Mouse (Mus musculus): ENCODE measurements around the gene Rbl1. TPM values are rescaled to one million over a fixed set of nuclear protein-coding genes. Genes with fewer than 3 reads are reported as not detected.

Rbl1 gene
- total RNA-seq, 2 experiments from 2014 or later: 1.2 to 2.1 TPM

- no peak for DNase-seq (ENCODE audit: low spot score in 2 of 2)
- intact Hi-C loops (cut with DNase I): no loop called here
These were observed 68.7 kb downstream of the Rbl1 start for GRCm38 (mm10) chr2:157135529-157136120.

GRCm38 (mm10) chr2:157135014-157135413 lies 69.3 kb downstream of the Rbl1 start, which contains the start of gene Samhd1:
Samhd1 (minus strand) TSS chr2:157135265.
- intact Hi-C loops (cut with DNase I): no loop called here
- peak; percentile 89 to 92 for DNase-seq (ENCODE audit: low spot score in 2 of 2)

GRCm38 (mm10) chr2:157134479-157134931 lies 69.8 kb downstream of the Rbl1 start:
- no peak for DNase-seq (ENCODE audit: low spot score in 2 of 2)
- intact Hi-C loops (cut with DNase I): no loop called here

GRCm38 (mm10) chr2:157133769-157134478 lies 70.4 kb downstream of the Rbl1 start:
- no peak for DNase-seq (ENCODE audit: low spot score in 2 of 2)
- intact Hi-C loops (cut with DNase I): no loop called here

- no peak for DNase-seq (ENCODE audit: low spot score in 2 of 2)
- intact Hi-C loops (cut with DNase I): no loop called here
These were observed 71.4 kb downstream of the Rbl1 start for GRCm38 (mm10) chr2:157132686-157133540.

- intact Hi-C loops (cut with DNase I): no loop called here
- no peak for DNase-seq (ENCODE audit: low spot score in 2 of 2)
These were observed 72.2 kb downstream of the Rbl1 start for GRCm38 (mm10) chr2:157132086-157132485.

- no peak for DNase-seq (ENCODE audit: low spot score in 2 of 2)
- intact Hi-C loops (cut with DNase I): no loop called here
These were observed 73.4 kb downstream of the Rbl1 start for GRCm38 (mm10) chr2:157130813-157131514.

GRCm38 (mm10) chr2:157129601-157130164 lies 74.7 kb downstream of the Rbl1 start:
- no peak for DNase-seq (ENCODE audit: low spot score in 2 of 2)
- intact Hi-C loops (cut with DNase I): loop anchor here (5.0 kb wide), 1 partner anchor 133 kb away; no protein-coding TSS in a partner anchor

- DNase-seq (ENCODE audit: low spot score in 2 of 2): no peak
- intact Hi-C loops (cut with DNase I): loop anchor here (5.0 kb wide), 1 partner anchor 133 kb away; no protein-coding TSS in a partner anchor
These were observed 75.2 kb downstream of the Rbl1 start for GRCm38 (mm10) chr2:157129096-157129495.

- intact Hi-C loops (cut with DNase I): loop anchor here (5.0 kb wide), 1 partner anchor 134 kb away; no protein-coding TSS in a partner anchor
- no peak for DNase-seq (ENCODE audit: low spot score in 2 of 2)
These were observed 76.3 kb downstream of the Rbl1 start for GRCm38 (mm10) chr2:157128072-157128471.

GRCm38 (mm10) chr2:157127370-157127769 lies 77.0 kb downstream of the Rbl1 start:
- intact Hi-C loops (cut with DNase I): loop anchor here (5.0 kb wide), 1 partner anchor 135 kb away; no protein-coding TSS in a partner anchor
- no peak for DNase-seq (ENCODE audit: low spot score in 2 of 2)

GRCm38 (mm10) chr2:157125246-157125645 lies 79.1 kb downstream of the Rbl1 start:
- no peak for DNase-seq (ENCODE audit: low spot score in 2 of 2)
- intact Hi-C loops (cut with DNase I): loop anchor here (5.0 kb wide), 1 partner anchor 137 kb away; no protein-coding TSS in a partner anchor

- DNase-seq (ENCODE audit: low spot score in 2 of 2): no peak
- intact Hi-C loops (cut with DNase I): no loop called here
These were observed 82.6 kb downstream of the Rbl1 start for GRCm38 (mm10) chr2:157121766-157122165.

GRCm38 (mm10) chr2:157119075-157119474 lies 85.3 kb downstream of the Rbl1 start:
- intact Hi-C loops (cut with DNase I): no loop called here
- no peak for DNase-seq (ENCODE audit: low spot score in 2 of 2)

- DNase-seq (ENCODE audit: low spot score in 2 of 2): no peak
- intact Hi-C loops (cut with DNase I): no loop called here
These were observed 85.8 kb downstream of the Rbl1 start for GRCm38 (mm10) chr2:157118556-157118955.

- no peak for DNase-seq (ENCODE audit: low spot score in 2 of 2)
- intact Hi-C loops (cut with DNase I): no loop called here
These were observed 87.4 kb downstream of the Rbl1 start for GRCm38 (mm10) chr2:157116964-157117363.

GRCm38 (mm10) chr2:157108236-157108635 lies 96.1 kb downstream of the Rbl1 start:
- intact Hi-C loops (cut with DNase I): no loop called here
- DNase-seq (ENCODE audit: low spot score in 2 of 2): no peak

- no peak for DNase-seq (ENCODE audit: low spot score in 2 of 2)
- intact Hi-C loops (cut with DNase I): no loop called here
These were observed 99.9 kb downstream of the Rbl1 start for GRCm38 (mm10) chr2:157104454-157104853.

- no peak for DNase-seq (ENCODE audit: low spot score in 2 of 2)
- intact Hi-C loops (cut with DNase I): no loop called here
These were observed 102.1 kb downstream of the Rbl1 start for GRCm38 (mm10) chr2:157102256-157102655.
